Mouse (Mus musculus) macrophage (primary cell): ENCODE measurements around the gene Slc51b. TPM values are rescaled to one million over a fixed set of nuclear protein-coding genes. Genes with fewer than 3 reads are reported as not detected.

Experiments
- H3K27ac ChIP-seq: fragments of 350-480 bp; formaldehyde crosslinking; 2 replicates; pipeline ENCODE4 v1.9.0; 2021
- H3K36me3 ChIP-seq: fragments of 350-480 bp; formaldehyde crosslinking; 2 replicates; pipeline ENCODE4 v1.9.0; 2021; ENCODE audit errors: inconsistent target
- H3K4me3 ChIP-seq: fragments of 350-480 bp; formaldehyde crosslinking; 2 replicates; pipeline ENCODE4 v1.9.0; 2021; ENCODE audit errors: inconsistent target
- H3K79me2 ChIP-seq: fragments of 350-480 bp; formaldehyde crosslinking; 2 replicates; pipeline ENCODE4 v1.9.0; 2021; ENCODE audit errors: inconsistent target
- WGBS: methylation state at CpG from one replicate; pipeline ENCODE4 v1.1.7; 2026; ENCODE audit warnings: inconsistent platforms; ENCODE audit not compliant: missing documents; 5-methylcytosine and 5-hydroxymethylcytosine counted together
- polyA plus RNA-seq: library from polyadenylated mRNA; stranded (reverse); fragments of 250-400 nt; gene quantifications from 3 replicates; pipeline ENCODE4 v1.2.4, GENCODE M21; 2018; ENCODE audit warnings: inconsistent platforms

Gene Slc51b
- polyA plus RNA-seq, 1 experiment from 2014 or later: not detected

- 89% methylated on average over 2 of the region's 2 CpGs for WGBS
- no peak overlapping the region for H3K27ac ChIP-seq
- H3K4me3 ChIP-seq: no peak overlapping the region
- H3K36me3 ChIP-seq: no peaks in the 10 kb centered on the region
- H3K79me2 ChIP-seq: no peaks in the 10 kb centered on the region
These were observed 28.4 kb downstream of the Slc51b start for GRCm38 (mm10) chr9:65394360-65394759.

DNA sequence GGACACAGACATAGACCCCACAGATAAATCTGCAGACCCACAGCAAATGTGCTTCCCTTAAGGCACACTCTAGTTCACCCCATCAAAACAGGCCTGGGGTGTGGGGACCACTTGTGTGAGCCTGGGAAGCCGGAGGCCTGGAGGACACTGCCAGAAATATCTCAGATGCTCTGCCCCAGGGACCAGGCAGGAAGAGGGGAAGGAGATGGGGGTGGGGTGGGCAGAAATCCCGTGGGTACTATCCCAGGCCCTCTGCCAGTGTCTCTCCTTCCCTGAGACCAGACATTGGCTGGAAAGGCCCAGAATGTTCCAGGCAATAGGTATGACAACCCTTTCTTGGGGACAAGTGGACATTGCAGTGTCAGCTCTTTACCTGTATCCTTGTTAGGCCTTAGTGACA lies 29.1 kb downstream of the Slc51b start:
- Histone ChIP-seq H3K79me2 (no peaks in the 10 kb centered on the region), H3K36me3 (no peaks in the 10 kb centered on the region), H3K4me3 (no peak overlapping the region), H3K27ac (no peak overlapping the region)
- WGBS: 60% methylated on average over 2 of the region's 2 CpGs

- H3K36me3 ChIP-seq: no peaks in the 10 kb centered on the region
- no peaks in the 10 kb centered on the region for H3K79me2 ChIP-seq
- H3K27ac ChIP-seq: no peak overlapping the region
- H3K4me3 ChIP-seq: no peak overlapping the region
- 15% methylated on average over 6 of the region's 6 CpGs for WGBS
These were observed 30.0 kb downstream of the Slc51b start for GRCm38 (mm10) chr9:65392638-65393364.

DNA sequence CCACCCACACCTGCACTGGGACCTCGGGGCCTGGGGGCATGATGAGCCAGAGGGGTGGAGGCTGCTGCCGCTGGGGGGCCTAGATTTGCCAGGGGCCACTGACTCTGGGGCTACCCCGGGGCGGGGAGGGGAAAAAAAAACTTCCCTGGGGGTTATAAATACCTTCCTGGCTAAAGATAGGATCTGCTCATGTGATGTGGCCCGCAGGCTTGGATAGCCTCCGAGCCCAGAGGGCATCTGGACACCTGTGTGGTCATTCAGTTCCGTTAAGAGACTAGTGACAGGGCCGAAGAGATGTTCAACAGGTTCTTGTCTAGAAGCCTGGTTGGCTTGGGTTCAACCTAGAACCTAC lies 31.2 kb downstream of the Slc51b start, which contains the start of gene Kbtbd13:
TSS of gene Kbtbd13 (minus strand) at position 40 of the 352 bp plus-strand sequence.
- Histone ChIP-seq H3K4me3 (no peak within 1 kb of the TSS), H3K27ac (no peak within 1 kb of the TSS)

DNA sequence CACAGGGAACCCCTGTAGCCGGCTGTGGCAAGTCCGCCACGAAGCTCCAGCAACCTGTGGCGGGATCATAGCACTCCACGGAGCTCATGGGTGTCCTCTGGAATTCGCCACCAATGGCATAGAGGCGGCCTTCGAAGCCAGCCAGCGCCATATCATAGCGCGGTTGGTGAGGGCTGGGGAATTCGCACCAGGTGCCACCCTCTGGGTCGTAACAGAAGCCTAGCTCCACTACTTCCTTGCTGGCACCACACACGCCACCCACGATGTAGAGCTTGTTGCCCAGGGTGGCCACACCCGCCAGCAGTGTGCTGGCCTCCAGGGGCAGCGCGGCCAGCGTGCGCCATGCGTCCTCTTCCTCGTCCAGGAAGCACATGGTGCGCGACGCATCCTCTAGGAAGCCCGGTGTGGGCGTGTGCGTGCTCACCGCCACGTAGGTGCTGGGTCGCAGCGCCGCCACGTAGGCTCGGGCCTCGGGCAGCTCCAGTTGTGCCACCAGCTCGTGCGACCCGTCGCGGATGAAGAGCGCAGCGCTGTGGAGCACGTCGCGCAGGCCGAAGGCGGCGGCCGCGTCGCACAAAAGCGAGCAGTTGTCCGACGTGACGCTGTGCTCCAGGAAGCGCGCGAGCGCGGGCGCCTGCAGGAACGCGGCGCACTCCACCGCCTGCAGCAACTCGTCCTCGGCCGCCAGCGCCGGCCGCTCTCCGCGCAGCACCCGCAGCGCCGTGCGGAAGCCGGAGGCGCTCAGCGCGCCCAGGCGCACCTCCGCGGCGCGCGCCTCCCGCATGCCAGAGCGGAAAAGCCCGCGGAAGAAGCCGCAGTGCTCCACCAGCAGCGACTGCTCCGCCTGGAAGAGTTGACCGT lies 31.8 kb downstream of the Slc51b start:
- 15% methylated on average over 85 of the region's 96 CpGs for WGBS
- Histone ChIP-seq H3K4me3 (no peak overlapping the region), H3K36me3 (no peaks in the 10 kb centered on the region), H3K79me2 (no peaks in the 10 kb centered on the region), H3K27ac (no peak overlapping the region)

More for the DNA sequence above, 31.2 kb downstream of the Slc51b start, which contains the start of gene Kbtbd13:
- Histone ChIP-seq H3K36me3 (no peaks in the 10 kb centered on the region), H3K79me2 (no peaks in the 10 kb centered on the region)
- 50% methylated on average over 8 of the region's 8 CpGs for WGBS

- Histone ChIP-seq H3K79me2 (no peaks in the 10 kb centered on the region), H3K4me3 (no peak overlapping the region), H3K36me3 (no peaks in the 10 kb centered on the region), H3K27ac (no peak overlapping the region)
- WGBS: 50% methylated on average over 8 of the region's 8 CpGs
These were observed 36.2 kb downstream of the Slc51b start for GRCm38 (mm10) chr9:65386373-65387140.

DNA sequence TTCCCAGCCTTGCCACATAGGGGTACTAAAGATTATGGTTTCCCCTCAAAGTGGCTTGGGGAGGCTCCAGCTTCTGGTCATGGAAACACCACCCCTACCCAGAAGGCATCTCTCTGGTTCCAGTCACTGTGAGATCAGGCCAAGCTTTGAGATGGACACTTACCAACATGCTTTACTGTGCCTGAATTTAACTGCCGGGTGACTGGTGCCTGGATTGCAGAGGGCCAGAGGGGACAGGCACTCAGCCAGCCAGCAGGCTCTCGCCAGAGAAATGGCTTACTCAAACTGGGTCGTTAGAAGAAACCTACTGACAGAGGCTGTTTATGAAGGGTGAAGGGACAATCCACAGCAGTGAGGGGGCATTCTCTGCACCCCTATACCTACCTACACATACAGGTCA lies 38.5 kb downstream of the Slc51b start:
- WGBS: 80% methylated on average over 3 of the region's 3 CpGs
- no peaks in the 10 kb centered on the region for H3K36me3 ChIP-seq
- H3K79me2 ChIP-seq: no peaks in the 10 kb centered on the region

GRCm38 (mm10) chr9:65382751-65383097 lies 40.0 kb downstream of the Slc51b start:
- Histone ChIP-seq H3K4me3 (no peak overlapping the region), H3K79me2 (no peaks in the 10 kb centered on the region), H3K27ac (no peak overlapping the region), H3K36me3 (no peaks in the 10 kb centered on the region)
- WGBS: 83% methylated on average over 3 of the region's 3 CpGs

More for the DNA sequence above, 38.5 kb downstream of the Slc51b start:
- Histone ChIP-seq H3K4me3 (no peak overlapping the region), H3K27ac (no peak overlapping the region)

- WGBS: 79% methylated on average over 6 of the region's 6 CpGs
- Histone ChIP-seq H3K4me3 (no peak overlapping the region), H3K36me3 (no peaks in the 10 kb centered on the region), H3K79me2 (no peaks in the 10 kb centered on the region), H3K27ac (no peak overlapping the region)
These were observed 40.6 kb downstream of the Slc51b start for GRCm38 (mm10) chr9:65382031-65382750.

- no peak overlapping the region for H3K27ac ChIP-seq
- H3K36me3 ChIP-seq: no peaks in the 10 kb centered on the region
- H3K79me2 ChIP-seq: no peaks in the 10 kb centered on the region
- 89% methylated on average over 4 of the region's 4 CpGs for WGBS
- H3K4me3 ChIP-seq: no peak overlapping the region
These were observed 41.7 kb downstream of the Slc51b start for GRCm38 (mm10) chr9:65381017-65381590.

- no peaks in the 10 kb centered on the region for H3K36me3 ChIP-seq
- no peak overlapping the region for H3K4me3 ChIP-seq
- WGBS: 87% methylated on average over 9 of the region's 9 CpGs
- no peak overlapping the region for H3K27ac ChIP-seq
- no peaks in the 10 kb centered on the region for H3K79me2 ChIP-seq
These were observed 47.4 kb downstream of the Slc51b start for GRCm38 (mm10) chr9:65375163-65375934.

- no peak overlapping the region for H3K27ac ChIP-seq
- no peaks in the 10 kb centered on the region for H3K36me3 ChIP-seq
- H3K4me3 ChIP-seq: no peak overlapping the region
- no peaks in the 10 kb centered on the region for H3K79me2 ChIP-seq
- 95% methylated on average over 5 of the region's 5 CpGs for WGBS
These were observed 48.1 kb downstream of the Slc51b start for GRCm38 (mm10) chr9:65374468-65375162.

GRCm38 (mm10) chr9:65372449-65372848 lies 50.3 kb downstream of the Slc51b start:
- 48% methylated on average over 3 of the region's 4 CpGs for WGBS

More at GRCm38 (mm10) chr9:65372449-65372848, 50.3 kb downstream of the Slc51b start:
- Histone ChIP-seq H3K79me2 (no peaks in the 10 kb centered on the region), H3K27ac (no peak overlapping the region), H3K4me3 (no peak overlapping the region), H3K36me3 (no peaks in the 10 kb centered on the region)
